Mouse (Mus musculus) megakaryocyte, adult 5-6 weeks (primary cell): ENCODE measurements around the gene Atxn7l1. TPM values are rescaled to one million over a fixed set of nuclear protein-coding genes. Genes with fewer than 3 reads are reported as not detected.

ENCODE experiments used
- ATAC-seq: 2 replicates; pipeline ENCODE4 v1.8.0; 2016; ENCODE audit warnings: mild to moderate bottlenecking, inconsistent platforms; ENCODE audit not compliant: poor library complexity, severe bottlenecking
- total RNA-seq, 2 experiments: library from RNA; stranded (forward) in 1 of 2; stranded (reverse) in 1 of 2; fragments of 153-499, 151-499 nt in 1 of 2; fragments of 221-1000, 200-1000 nt in 1 of 2; gene quantifications; 2 replicates each; pipeline versions ENCODE4 v1.2.3 to v1.2.4; 2015 to 2017

Atxn7l1 gene
- total RNA-seq, 2 experiments from 2014 or later: 50.0 to 109 TPM

GRCm38 (mm10) chr12:33345773-33346435 lies 198.4 kb downstream of the Atxn7l1 start:
- no peak for ATAC-seq

GRCm38 (mm10) chr12:33352671-33353070 lies 205.2 kb downstream of the Atxn7l1 start:
- no peak for ATAC-seq

GRCm38 (mm10) chr12:33358345-33358744 lies 210.9 kb downstream of the Atxn7l1 start:
- no peak for ATAC-seq

- ATAC-seq: peak; percentile 70
Observed at GRCm38 (mm10) chr12:33359209-33359608, 211.7 kb downstream of the Atxn7l1 start.

GRCm38 (mm10) chr12:33359878-33360482 lies 212.5 kb downstream of the Atxn7l1 start:
- ATAC-seq: no peak

- no peak for ATAC-seq
Observed at GRCm38 (mm10) chr12:33360729-33361128, 213.2 kb downstream of the Atxn7l1 start.

- no peak for ATAC-seq
Observed at GRCm38 (mm10) chr12:33364511-33364910, 217.0 kb downstream of the Atxn7l1 start.

- no peak for ATAC-seq
Observed at GRCm38 (mm10) chr12:33365133-33365532, 217.6 kb downstream of the Atxn7l1 start.

- ATAC-seq: no peak
Observed at GRCm38 (mm10) chr12:33369555-33369954, 222.1 kb downstream of the Atxn7l1 start.

GRCm38 (mm10) chr12:33379624-33380445 lies 232.3 kb downstream of the Atxn7l1 start:
- peak; percentile 94 for ATAC-seq

- ATAC-seq: peak; percentile 95
Observed at GRCm38 (mm10) chr12:33388842-33389241, 241.3 kb downstream of the Atxn7l1 start.

GRCm38 (mm10) chr12:33390844-33391560 lies 243.5 kb downstream of the Atxn7l1 start:
- no peak for ATAC-seq

GRCm38 (mm10) chr12:33394804-33395623 lies 247.5 kb downstream of the Atxn7l1 start, which contains the start of gene Efcab10:
Efcab10 (plus strand) TSS chr12:33394854.
- no peak for ATAC-seq

GRCm38 (mm10) chr12:33403265-33403693 lies 255.8 kb downstream of the Atxn7l1 start:
- no peak for ATAC-seq

GRCm38 (mm10) chr12:33404996-33405395 lies 257.5 kb downstream of the Atxn7l1 start:
- ATAC-seq: no peak

- ATAC-seq: no peak
Observed at GRCm38 (mm10) chr12:33405398-33406026, 258.0 kb downstream of the Atxn7l1 start.

- ATAC-seq: peak; percentile 24; the same call in 1 of the 2 replicates
Observed at GRCm38 (mm10) chr12:33411580-33412151, 264.2 kb downstream of the Atxn7l1 start.
